Mouse (Mus musculus): Measurements from ENCODE around the gene Slc22a8.

Slc22a8 gene

DNA sequence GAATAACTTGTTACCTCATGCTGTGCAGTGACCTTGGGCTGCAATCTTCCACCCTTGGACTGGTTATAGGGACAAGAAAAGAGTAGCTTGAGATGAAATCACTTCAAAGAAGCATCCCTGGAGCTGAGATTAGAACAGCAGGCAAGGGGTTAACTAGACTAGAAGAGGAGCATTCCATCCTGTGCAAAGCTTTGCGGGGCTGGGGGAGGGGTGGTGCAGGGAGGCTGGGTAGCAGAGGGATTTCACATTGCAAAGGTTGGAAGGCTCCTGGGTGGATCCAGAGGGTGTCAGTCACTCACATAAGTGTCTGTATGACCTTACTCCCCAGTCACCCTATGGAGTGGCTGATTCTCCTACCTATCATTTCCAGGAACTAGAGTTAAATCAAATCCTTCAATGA, 3.5 kb downstream of the Slc22a8 start:
- in situ Hi-C loops (cut with MboI, MseI), result loop anchor here in 1 of 2 experiments (10.0 to 25.0 kb wide), 3 partner anchors 268 to 530 kb away; partner anchors contain the start of genes Lrrn4cl and Ubxn1

DNA sequence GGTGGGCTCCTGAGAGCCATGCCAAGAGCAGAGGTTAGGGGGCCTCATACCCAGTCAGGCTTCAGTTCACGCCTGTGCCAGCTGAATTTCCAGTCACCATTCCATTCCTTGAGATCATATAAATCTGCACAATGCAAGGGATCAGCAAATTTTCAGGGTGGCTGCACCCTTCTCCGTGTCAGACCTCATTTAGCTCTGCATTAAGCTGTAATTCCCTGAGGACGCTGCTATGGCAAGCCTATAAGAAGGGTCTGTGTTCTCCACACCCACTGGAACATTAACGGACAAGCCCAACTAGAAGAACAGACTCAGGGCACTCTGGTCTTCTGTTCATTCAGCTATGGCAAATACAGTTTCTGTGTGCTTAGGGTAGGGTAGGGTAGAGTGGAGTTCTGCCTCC, 6.2 kb downstream of the Slc22a8 start:
- in situ Hi-C loops (cut with MboI, MseI), result loop anchor here in 1 of 2 experiments (10.0 to 25.0 kb wide), 3 partner anchors 265 to 528 kb away; partner anchors contain the start of genes Lrrn4cl and Ubxn1

DNA sequence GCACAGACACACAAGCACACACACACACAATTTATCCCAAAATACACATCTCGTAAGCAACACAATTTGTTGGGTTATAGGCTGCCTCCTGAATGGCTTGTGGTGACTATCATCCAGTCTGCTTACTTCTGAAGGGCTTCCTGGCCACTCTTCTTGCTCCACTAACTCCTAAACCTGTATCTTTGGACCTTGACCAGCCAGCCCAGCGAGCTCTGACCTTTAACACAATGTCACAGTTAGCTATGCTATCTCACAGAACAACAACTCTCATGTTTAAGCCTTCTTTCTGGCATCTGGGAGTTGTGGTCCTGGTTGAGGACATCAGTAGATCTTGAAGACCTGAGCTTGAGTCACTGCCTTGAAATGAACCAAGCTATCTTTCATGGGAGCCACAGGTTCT, 8.2 kb downstream of the Slc22a8 start:
- in situ Hi-C loops (cut with MboI, MseI), result loop anchor here in 1 of 2 experiments (10.0 to 25.0 kb wide), 3 partner anchors 263 to 526 kb away; partner anchors contain the start of genes Lrrn4cl and Ubxn1

DNA sequence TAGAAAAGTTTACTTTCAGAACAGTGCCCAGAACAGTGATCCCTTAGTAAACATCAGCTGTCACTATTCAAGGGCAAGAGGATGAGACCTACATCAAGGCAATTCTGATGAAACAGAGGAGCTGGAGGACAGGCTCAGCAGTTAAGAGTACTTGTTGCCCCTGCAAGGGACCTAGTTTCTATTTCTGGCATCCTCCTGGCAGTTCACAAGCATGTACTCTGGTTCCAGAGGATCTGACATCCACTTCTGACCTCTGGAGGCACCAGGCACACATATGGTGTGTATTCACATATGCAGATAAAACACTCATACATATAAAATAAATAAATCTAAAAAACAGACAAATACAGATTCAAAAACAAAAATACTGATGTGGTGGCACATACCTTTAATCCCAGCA, 10.9 kb downstream of the Slc22a8 start:
- in situ Hi-C loops (cut with MboI, MseI), result no loop called here

DNA sequence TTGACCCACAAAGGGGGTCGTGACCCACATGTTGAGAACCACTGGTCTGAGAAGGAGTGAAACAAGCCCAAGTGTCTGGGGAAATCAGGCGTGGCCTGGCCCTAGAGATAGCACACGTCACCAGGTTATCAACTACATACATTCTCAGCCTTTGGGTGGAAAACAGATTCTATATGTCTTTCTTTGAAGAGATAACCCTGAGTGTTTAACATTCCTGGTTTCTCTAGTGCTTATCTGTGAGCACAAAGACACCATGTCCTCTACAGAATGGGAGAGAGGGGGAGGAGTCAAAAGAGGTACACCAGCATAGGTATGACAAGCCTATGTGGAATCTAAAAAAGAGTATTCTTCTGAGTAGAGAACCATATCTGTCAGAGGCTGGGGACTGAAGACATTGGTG, 11.9 kb downstream of the Slc22a8 start:
- in situ Hi-C loops (cut with MboI, MseI), result no loop called here

DNA sequence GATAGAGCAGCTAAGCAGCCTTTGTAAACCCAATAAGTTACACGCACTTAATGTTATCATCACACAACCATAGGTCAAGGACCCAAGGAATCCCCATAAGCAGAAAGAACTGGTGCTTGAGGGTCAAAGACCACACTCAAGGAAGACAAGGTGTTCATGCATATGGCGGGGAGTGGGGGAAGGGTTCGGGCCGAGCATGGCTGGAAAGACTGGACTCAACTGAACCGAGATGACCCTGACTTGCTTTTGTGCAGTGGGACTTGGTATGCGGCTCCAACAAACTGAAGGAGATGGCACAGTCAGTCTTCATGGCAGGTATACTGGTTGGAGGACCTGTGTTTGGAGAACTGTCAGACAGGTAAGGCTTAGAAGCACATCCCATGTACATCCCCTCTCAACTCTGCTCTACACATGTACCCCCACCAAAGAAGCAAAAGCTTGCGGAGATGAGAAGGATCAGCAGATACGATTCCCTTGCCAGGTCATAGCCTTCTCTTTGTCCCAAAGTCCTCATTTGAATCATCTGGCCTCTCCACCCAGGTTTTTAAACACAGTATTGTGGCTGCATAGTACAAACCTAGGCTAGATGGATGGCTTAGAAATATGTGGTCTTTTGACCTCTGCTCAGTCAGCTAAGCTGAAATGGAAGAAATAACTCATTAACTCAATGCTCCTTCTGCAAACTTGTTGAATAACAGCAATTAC, 13.6 kb downstream of the Slc22a8 start:
- in situ Hi-C loops (cut with MboI, MseI), result no loop called here

DNA sequence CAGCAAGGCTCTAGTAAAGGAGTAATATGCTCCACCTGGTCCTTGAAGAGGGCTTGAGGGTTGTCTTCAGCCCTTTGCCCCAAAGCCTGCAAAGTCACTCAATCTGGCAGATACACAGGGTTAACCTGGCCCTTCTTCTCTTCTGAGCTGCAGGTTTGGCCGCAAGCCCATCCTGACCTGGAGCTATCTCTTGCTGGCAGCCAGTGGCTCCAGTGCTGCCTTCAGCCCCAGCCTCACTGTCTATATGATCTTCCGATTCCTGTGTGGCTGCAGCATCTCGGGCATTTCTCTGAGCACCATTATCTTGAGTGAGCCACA, 14.1 kb downstream of the Slc22a8 start:
- in situ Hi-C loops (cut with MboI, MseI), result no loop called here

DNA sequence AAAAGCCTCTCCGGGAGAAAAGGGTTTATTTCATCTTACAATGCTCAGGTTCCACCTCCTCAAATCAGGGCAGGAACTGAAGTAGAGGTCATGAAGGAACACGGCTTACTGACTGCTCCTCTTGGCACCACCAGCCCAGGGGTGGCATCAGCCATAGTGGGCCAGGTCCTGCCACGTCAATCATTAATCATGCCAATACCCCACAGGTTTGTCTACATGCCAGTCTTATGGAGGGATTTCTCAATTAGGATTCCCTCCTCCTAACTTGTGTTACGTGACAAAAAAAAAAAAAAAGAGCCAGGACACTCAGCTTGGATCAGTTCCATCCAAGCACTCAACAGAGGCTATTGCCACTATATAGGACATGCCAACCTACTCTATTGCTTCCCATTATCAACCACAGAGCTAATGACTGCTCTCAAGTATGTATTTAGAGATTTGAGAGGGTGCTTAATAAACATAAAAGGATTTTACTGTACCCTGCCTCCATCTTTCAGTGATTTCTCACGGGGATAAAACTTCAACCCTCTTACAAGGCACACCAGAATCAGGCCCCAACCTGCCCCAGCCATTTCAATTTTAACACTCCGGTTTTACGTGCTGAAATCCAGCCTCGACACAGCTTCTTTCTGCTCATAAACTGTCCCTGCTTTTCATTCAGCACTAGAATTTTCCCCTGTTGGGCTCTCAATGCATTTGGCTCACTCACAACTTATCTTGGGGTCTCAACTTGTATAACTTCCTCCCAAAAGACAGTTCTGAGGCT, 20.5 kb downstream of the Slc22a8 start:
- in situ Hi-C loops (cut with MboI, MseI), result no loop called here

DNA sequence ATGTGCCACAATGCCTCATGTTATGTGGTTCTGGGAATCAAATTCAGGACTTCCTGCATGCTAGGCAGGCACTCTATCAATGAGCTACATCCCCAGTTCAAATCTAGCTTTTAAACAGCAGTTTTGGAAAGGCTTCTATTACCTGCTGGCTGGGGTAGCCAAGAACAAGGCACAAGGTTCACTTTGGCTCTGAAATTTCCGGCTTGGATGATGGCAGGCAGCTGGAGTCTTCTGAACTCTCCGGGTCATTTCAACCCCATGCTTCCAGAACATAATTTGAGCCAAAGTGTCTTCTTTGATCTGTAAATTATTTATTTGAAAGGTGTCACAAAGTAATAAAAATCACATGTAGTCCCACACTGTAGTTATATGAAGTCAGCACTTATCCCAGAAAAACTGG, 22.1 kb downstream of the Slc22a8 start:
- in situ Hi-C loops (cut with MboI, MseI), result no loop called here

DNA sequence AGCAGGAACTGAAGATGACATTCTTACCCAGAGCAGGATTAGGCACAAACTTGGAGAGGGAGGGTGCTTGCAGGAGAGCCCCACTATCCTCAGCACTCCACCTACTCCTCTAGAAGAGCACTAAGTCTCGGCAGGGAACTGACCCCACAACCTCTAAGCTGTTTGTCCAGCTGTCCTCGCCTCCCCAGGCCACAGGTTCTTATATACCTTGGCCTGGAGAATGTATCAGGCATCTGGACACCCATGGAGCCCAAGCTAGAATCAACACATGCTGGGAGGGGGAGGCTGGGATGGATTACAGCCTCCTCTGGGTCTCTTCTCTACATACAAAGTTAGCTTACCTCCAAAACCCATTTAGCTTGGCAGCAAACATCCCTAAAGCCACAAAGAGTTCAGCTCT, 23.3 kb downstream of the Slc22a8 start:
- in situ Hi-C loops (cut with MboI, MseI), result no loop called here

DNA sequence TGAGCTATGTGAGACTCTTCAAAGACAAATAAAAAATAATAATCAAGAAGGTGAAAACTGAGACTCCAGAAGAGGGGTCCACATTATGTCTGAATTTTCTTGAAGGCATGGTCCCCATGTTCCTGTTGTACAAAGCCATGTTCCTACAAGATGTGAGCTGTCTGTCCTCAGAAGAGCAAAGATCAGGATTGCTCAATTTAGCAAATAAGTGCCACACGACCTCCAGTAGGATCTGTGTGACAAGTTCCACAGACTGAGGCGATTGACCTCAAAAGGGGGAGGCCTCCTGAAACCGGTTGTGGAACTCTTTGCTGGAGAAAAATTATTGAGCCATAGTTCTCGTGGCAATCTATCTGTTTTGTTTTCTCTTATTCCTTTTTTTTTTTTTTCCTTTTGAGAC, 25.3 kb downstream of the Slc22a8 start:
- in situ Hi-C loops (cut with MboI, MseI), result no loop called here

DNA sequence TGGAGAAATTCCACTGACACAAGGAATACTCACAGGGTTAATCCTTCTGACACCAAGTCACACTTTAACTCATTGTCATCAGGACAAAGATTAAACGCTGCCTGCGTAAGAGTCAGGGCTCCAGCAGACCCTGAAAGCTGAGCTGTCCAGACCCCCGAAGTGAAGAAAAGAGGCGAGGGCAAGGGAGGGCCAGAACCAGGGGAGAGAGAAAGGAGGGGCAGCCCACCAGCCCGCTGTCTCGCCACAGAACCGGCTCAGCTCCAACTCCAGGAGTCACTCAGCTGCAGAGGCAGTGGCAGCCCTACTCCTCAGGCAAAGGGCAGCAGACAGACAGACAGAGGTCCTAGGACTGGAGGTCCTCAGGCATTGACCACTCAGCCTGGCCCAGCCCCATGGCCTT, 26.9 kb downstream of the Slc22a8 start, which contains the start of gene Slc22a6:
Gene Slc22a6 (plus strand): TSS at position 136 of the 400 bp plus-strand sequence.
- in situ Hi-C loops (cut with MboI, MseI), result no loop called here

DNA sequence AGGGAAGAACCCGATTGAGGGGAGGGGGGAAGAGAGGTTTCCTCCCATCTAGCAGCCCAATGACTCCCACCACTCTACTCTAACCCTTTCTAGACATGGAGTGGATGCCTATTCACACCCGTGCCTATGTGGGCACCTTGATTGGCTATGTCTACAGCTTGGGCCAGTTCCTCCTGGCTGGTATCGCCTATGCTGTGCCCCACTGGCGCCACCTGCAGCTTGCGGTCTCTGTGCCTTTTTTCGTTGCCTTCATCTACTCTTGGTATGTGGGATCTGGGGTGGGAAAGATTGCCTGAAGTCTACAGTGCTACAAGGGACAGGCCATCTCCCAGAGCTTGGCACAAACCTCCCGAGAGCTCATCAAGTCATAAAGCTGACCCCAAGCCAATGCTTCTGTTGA, 30.0 kb downstream of the Slc22a8 start:
- in situ Hi-C loops (cut with MboI, MseI), result no loop called here

DNA sequence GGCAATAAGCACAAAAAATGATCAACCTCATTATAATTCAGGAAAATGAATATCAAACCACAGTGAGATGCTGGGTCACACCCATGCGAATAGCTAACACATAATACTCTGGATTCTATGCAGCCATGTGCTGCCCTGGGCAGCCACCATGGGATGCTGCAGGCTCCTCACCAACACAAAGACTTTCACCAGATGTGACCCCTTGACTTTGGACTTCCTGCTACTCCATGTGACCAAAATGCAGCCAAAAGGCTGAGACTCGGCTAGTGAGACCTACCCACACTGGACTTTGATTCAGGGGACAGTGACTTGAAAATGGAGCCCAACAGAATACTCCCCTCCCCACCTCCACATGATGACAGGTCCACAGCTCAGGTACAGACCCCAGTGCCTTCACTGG, 39.2 kb downstream of the Slc22a8 start:
- in situ Hi-C loops (cut with MboI, MseI), result no loop called here

DNA sequence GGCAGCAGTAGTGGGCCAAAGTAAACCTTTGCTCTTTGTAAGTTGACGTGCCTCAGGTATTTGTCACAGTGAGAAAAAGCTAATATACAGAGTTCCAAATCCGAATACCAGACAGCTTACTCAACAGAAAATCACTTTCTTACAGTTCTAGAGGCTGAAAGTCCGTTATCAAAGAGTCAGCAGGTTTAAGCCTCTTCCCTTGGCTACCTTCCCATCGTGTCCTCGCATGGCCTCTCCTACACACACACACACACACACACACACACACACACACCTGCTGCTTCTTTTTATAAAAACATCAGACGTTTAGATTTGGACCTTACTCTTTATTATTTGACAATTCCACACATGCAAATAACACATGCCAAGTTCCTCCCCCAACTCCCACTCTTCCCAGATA, 39.8 kb downstream of the Slc22a8 start:
- in situ Hi-C loops (cut with MboI, MseI), result no loop called here

DNA sequence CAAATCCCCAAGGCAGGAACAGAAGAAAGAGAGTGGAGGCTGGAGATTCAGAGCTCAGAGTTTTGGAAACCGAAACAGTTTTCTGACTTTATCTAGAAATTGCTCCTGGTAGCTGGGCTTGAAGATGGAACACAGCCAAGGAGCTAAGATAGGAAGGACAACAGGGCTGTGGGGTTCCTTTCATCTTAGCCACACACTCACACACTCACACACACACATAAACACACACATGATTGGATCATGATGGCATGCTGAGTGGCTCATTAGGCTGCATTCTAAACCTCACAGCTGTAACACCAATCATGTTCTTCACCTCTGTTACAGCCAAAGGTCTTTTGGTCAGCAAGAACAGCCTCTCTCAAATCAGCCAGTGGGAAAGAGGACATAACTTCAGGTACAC, 41.0 kb downstream of the Slc22a8 start:
- in situ Hi-C loops (cut with MboI, MseI), result no loop called here

DNA sequence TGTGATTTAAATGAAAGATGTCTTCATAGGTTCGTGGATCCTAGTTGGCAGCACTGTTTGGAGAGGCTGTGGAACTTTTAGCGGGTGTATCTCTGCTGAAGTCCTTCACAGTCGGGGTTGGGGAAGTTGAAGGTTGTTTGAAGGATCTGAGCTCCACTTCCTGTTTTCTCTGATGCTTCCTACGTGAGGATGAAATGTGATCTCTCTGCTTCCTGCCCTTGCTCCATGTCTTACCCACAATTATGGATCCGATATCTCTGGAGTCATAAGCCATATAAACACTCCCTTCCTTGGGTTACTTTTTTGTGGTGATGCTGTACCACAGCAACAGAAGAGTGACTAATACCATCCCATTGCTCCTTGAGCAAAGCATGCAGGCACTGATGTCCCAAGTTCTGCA, 51.0 kb downstream of the Slc22a8 start:
- in situ Hi-C loops (cut with MboI, MseI), result no loop called here

DNA sequence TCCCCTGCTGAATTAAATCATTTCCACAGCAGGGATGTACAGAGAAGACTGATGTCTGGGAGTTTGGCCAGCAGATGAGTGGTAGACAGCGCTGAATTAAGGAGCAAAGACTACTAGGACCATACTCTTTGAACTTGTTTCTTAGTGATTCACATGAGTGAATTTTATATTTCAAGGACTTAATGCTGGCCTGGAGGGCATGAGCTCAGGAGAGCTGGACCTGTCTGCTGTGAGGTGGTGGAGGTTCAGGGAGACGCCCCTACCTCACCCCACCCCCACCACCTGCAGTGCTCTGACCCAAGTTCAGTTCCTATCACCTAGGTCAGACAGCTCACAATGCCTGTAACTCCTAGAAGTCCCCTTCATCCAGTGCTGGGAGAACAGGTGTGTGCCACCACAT, 55.3 kb downstream of the Slc22a8 start:
- in situ Hi-C loops (cut with MboI, MseI), result no loop called here

DNA sequence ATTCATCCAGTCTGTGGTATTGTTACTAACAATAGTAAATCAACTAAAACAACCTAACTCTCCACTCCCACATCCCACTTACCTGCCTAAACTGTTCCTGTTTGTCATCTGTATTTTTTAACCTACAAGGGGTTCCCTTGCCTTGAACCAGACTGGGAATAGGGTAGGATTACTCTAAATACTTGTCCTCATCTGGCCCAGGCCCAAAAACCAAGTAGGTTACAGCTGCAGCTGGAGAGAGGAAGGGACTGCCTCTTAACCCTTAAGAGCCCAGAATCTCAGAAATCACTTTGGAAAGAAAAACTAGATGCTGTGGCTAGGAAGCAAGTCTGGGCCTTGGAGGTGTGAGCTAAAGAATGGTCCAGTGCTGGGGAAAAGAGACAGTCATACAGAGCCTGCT, 64.8 kb downstream of the Slc22a8 start:
- in situ Hi-C loops (cut with MboI, MseI), result no loop called here

DNA sequence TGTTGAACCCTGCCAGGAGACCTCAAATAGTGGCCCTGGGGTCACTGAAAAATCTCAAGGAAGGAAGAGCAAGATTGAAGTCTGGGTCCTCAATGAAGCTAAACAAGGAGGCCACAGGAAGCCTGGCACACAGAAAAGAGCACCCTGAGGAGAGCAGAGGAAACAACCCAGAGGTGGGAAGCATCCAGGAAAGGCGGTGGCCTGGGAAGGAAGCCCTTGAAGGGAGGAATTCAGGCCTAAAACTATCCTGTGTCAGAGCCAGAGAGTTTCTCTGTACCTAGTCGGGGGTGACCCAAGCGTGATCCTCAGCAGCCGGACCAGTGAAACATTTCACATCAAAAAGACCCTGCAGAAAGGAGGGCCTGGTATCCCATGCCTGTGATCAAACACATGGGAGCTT, 65.3 kb downstream of the Slc22a8 start:
- in situ Hi-C loops (cut with MboI, MseI), result no loop called here
